Mouse (Mus musculus) testis, adult 2 months (tissue): ENCODE measurements around the gene Krt18. TPM values are rescaled to one million over a fixed set of nuclear protein-coding genes. Genes with fewer than 3 reads are reported as not detected.
A peak's percentile ranks its signal among the peaks of the same experiment; 100 is the strongest.
"Not testable (repeated sequence)": the region's sequence is repeated elsewhere in the genome, so short reads cannot be mapped to it uniquely, and the experiment has no call there.

Source experiments
- H3K27ac ChIP-seq: fragments of 200-500 bp; 2 replicates; pipeline ENCODE4 v1.5.1; 2012; ENCODE audit warnings: low read depth, low read length; ENCODE audit not compliant: control insufficient read depth, insufficient read depth
- H3K27me3 ChIP-seq: fragments of 200-500 bp; 2 replicates; pipeline ENCODE4 v1.6.1; 2012; ENCODE audit warnings: mild to moderate bottlenecking, low read length, moderate library complexity; ENCODE audit not compliant: control insufficient read depth, insufficient read depth
- H3K36me3 ChIP-seq: fragments of 200-500 bp; 2 replicates; pipeline ENCODE4 v1.6.1; 2012; ENCODE audit warnings: mild to moderate bottlenecking, low read length; ENCODE audit not compliant: control insufficient read depth, insufficient read depth
- H3K4me1 ChIP-seq: fragments of 200-500 bp; 2 replicates; pipeline ENCODE4 v1.6.1; 2012; ENCODE audit warnings: low read length; ENCODE audit not compliant: control insufficient read depth, insufficient read depth
- H3K4me3 ChIP-seq: fragments of 200-500 bp; 2 replicates; pipeline ENCODE4 v1.5.1; 2012; ENCODE audit warnings: low read depth, mild to moderate bottlenecking, low read length, moderate library complexity, mixed read lengths; ENCODE audit not compliant: control insufficient read depth
- CTCF ChIP-seq: fragments of 200-500 bp; IDR thresholded peaks from 2 replicates; pipeline ENCODE4 v1.5.1; 2012; ENCODE audit warnings: low read depth, mild to moderate bottlenecking, inconsistent platforms, low read length, moderate library complexity; ENCODE audit not compliant: control insufficient read depth, insufficient read depth, insufficient replicate concordance
- POLR2A ChIP-seq: fragments of 200-500 bp; IDR thresholded peaks from 2 replicates; pipeline ENCODE4 v1.6.1; 2012; ENCODE audit warnings: low read depth, mild to moderate bottlenecking, inconsistent platforms, low read length, moderate library complexity; ENCODE audit not compliant: control insufficient read depth
- polyA plus RNA-seq: library from polyadenylated mRNA; depleted of rRNA; stranded (reverse); fragments of >200 nt; gene quantifications from 2 replicates; pipeline ENCODE4 v1.2.3, GENCODE M21; 2012; rRNA removed

Gene Krt18
- polyA plus RNA-seq, 1 experiment = 0.52 TPM

GRCm38 (mm10) chr15:102074070-102074731, 46.2 kb downstream of the Krt18 start:
- H3K4me3 ChIP-seq = peak overlapping the region; percentile 96
- peak overlapping the region; percentile 97 for H3K27ac ChIP-seq
- no peaks in the 10 kb centered on the region for H3K36me3 ChIP-seq
- TF ChIP-seq CTCF (no peak), POLR2A (no peak; the same call in 1 of the 2 replicates)
- no peaks in the 10 kb centered on the region for H3K27me3 ChIP-seq
- peaks cover 5% of the 10 kb centered on the region for H3K4me1 ChIP-seq

DNA sequence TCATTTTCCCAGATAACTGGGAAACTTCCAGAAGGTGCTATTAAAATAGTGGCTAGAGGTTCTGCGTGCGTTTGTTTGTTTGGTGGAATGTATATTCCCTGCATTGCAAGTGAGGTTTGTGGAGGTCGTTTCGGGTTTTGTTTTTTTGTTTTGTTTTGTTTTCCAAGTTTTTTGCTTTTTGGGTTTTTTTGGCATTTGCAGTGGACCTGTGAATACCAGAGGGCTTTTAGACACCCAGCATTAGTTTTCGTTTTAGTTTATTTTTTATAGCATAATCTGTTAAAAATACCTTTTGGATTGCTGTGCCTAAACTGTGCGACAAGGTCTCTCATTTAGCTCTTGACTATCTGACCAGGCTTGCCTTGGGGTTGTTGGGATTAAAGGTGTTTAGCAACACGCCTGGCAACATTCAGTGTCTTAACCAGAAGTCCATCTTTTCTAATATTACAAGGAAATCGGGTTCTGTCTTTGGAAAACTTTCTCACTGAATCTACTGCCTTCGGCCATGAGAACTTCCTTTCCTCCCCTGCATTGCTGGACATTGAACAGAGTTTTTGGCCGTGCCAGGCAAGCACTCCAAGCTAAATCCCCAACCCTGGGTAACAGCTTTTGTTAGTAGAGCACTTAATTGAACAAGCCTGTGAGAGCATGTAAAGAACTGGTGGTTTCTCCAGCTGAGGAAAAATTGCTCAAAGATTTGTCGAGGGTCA, 47.1 kb downstream of the Krt18 start:
- no peak for TF ChIP-seq CTCF
- TF ChIP-seq POLR2A = no peak
- no peaks in the 10 kb centered on the region for H3K36me3 ChIP-seq
- H3K4me3 ChIP-seq = peak overlapping the region; percentile 96; the same call in 1 of the 2 replicates
- H3K4me1 ChIP-seq = peaks cover 5% of the 10 kb centered on the region
- no peak overlapping the region for H3K27ac ChIP-seq
- no peaks in the 10 kb centered on the region for H3K27me3 ChIP-seq

DNA sequence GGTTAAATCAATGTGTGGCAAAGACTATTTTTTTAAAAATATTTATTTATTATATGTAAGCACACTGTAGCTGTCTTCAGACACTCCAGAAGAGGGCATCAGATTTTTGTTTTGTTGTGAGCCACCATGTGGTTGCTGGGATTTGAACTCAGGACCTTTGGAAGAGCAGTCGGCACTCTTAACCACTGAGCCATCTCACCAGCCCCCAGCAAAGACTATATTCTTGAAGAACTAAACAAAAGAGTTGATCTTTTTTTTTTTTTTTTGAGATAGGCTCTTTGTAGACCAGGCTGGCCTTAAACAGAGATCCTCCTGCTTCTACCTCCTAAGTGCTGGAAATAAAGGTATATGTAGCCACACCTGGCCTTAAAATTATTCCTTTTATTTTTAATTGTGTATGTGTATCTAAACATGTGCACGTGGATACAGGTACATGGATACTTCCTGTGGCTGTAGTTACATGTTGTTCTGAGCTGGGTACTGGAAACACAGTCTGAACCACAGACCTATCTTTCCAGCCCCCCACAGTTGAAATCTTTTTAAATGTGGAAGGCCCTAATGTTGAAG, 49.2 kb downstream of the Krt18 start:
- no peak for TF ChIP-seq POLR2A
- Histone ChIP-seq H3K4me3 (no peak overlapping the region), H3K4me1 (peaks cover 5% of the 10 kb centered on the region), H3K27me3 (no peaks in the 10 kb centered on the region), H3K36me3 (0 out of 2 replicates have a peak, but pooled peaks cover under 1% of the 10 kb centered on the region), H3K27ac (no peak overlapping the region)

GRCm38 (mm10) chr15:102079221-102079620, 51.2 kb downstream of the Krt18 start:
- H3K27ac ChIP-seq = no peak overlapping the region
- no peaks in the 10 kb centered on the region for H3K27me3 ChIP-seq
- TF ChIP-seq POLR2A = no peak
- TF ChIP-seq CTCF = no peak
- no peak overlapping the region for H3K4me3 ChIP-seq
- peaks cover 5% of the 10 kb centered on the region for H3K4me1 ChIP-seq
- peaks cover 3% of the 10 kb centered on the region; the same call in 1 of the 2 replicates for H3K36me3 ChIP-seq

DNA sequence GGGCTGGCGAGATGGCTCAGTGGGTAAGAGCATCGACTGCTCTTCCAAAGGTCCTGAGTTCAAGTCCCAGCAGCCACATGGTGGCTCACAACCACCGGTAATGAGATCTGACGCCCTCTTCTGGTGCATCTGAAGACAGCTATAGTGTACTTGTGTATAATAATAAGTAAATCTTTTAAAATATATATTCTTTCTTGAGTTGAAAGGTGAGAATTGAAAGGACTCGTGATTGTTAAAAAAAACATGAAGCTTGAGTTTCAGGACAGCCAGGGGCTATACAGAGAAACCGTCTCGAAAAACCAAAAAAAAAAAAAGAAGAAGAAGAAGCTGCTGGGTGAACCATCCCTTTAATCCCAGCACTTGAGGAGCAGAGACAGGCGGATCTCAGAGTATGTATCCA, 51.9 kb downstream of the Krt18 start:
- not testable (repeated sequence) for H3K27me3 ChIP-seq, H3K36me3 ChIP-seq, H3K4me1 ChIP-seq, H3K4me3 ChIP-seq, H3K27ac ChIP-seq

DNA sequence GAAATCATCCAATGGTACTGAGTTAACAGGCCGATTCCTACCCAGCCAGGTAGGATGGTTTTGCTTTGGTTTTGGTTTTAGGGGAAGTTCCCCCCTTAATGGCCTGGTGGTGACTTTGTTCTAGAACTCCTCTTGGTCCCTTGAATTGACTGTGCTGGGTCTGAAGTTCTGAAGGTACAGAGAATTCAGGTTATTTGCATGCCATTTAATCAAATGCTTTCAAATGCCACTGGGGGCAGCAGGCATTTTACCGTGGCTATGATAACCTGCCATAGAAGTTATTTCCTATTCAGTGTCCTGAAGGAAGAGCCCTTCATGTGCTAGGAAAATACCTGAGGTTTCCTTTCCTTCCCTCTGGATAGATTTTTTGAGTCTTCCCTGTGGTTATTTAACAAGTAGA, 52.4 kb downstream of the Krt18 start:
- Histone ChIP-seq H3K4me1 (no peaks in the 10 kb centered on the region), H3K27ac (no peak overlapping the region), H3K27me3 (no peaks in the 10 kb centered on the region), H3K36me3 (peaks cover 5% of the 10 kb centered on the region; the same call in 1 of the 2 replicates), H3K4me3 (no peak overlapping the region)
- TF ChIP-seq POLR2A (no peak), CTCF (no peak)

Other genes with a start within 250 kb of the Krt18 start
- not detected in 2 replicates for gene Krt72, start 241.7 kb upstream of the Krt18 start, polyA plus RNA-seq
- gene Krt73, start 225.8 kb upstream of the Krt18 start, polyA plus RNA-seq = 1.4 and 1.6 TPM in 2 replicates
- gene Krt2, start 210.0 kb upstream of the Krt18 start, polyA plus RNA-seq = not detected in 2 replicates
- 0.13 TPM in 1 of 2 replicates, not detected in the other for gene Krt1, start 177.4 kb upstream of the Krt18 start, polyA plus RNA-seq
- 0.57 and 0.88 TPM in 2 replicates for gene Krt77, start 158.5 kb upstream of the Krt18 start, polyA plus RNA-seq
- 0.18 and 0.20 TPM in 2 replicates for gene Krt76, start 135.3 kb upstream of the Krt18 start, polyA plus RNA-seq
- 0.20 TPM in 1 of 2 replicates, not detected in the other for gene Krt4, start 103.4 kb upstream of the Krt18 start, polyA plus RNA-seq
- gene Krt79, start 87.9 kb upstream of the Krt18 start, polyA plus RNA-seq = 0.40 and 0.61 TPM in 2 replicates
- 0.48 and 0.63 TPM in 2 replicates for gene Krt78, start 73.9 kb upstream of the Krt18 start, polyA plus RNA-seq
- gene Krt8, start 23.7 kb upstream of the Krt18 start, polyA plus RNA-seq = 9.3 and 16.7 TPM in 2 replicates
- gene Eif4b, start 45.6 kb downstream of the Krt18 start, polyA plus RNA-seq = 75.6 and 75.9 TPM in 2 replicates
- gene Tns2, start 72.2 kb downstream of the Krt18 start, polyA plus RNA-seq = 6.5 and 6.9 TPM in 2 replicates
- gene Spryd3, start 108.1 kb downstream of the Krt18 start, polyA plus RNA-seq = 42.1 and 46.6 TPM in 2 replicates
- gene Igfbp6, start 116.2 kb downstream of the Krt18 start, polyA plus RNA-seq = 25.5 and 27.3 TPM in 2 replicates
- 0.12 and 0.14 TPM in 2 replicates for gene Soat2, start 122.3 kb downstream of the Krt18 start, polyA plus RNA-seq
- 9.9 and 11.3 TPM in 2 replicates for gene Zfp740, start 175.1 kb downstream of the Krt18 start, polyA plus RNA-seq
- gene Csad, start 176.5 kb downstream of the Krt18 start, polyA plus RNA-seq = 23.1 and 27.3 TPM in 2 replicates
- 0.17 and 0.23 TPM in 2 replicates for gene Itgb7, start 203.8 kb downstream of the Krt18 start, polyA plus RNA-seq
- 2.6 and 3.9 TPM in 2 replicates for gene Rarg, start 229.3 kb downstream of the Krt18 start, polyA plus RNA-seq
- 0.08 and 0.10 TPM in 2 replicates for gene Gm9918, start 242.4 kb downstream of the Krt18 start, polyA plus RNA-seq